Mouse (Mus musculus) forebrain, embryonic 11.5 days (tissue): ENCODE results near the gene 4930522H14Rik. TPM values are rescaled to one million over a fixed set of nuclear protein-coding genes. Genes with fewer than 3 reads are reported as not detected.

Source experiments
- ATAC-seq: fragments of 200-750 bp; cut with Nextera tagmentation; replicated peaks from 2 replicates; pipeline ENCODE4 v1.8.0; 2017; ENCODE audit warnings: moderate TSS enrichment; ENCODE audit not compliant: low FRiP score
- DNase-seq: peaks from one replicate; pipeline ENCODE4 v3.0.0-alpha.2; 2017; ENCODE audit warnings: low spot score
- H3K27ac ChIP-seq: fragments of 300-500 bp; sonication (generic); 2 replicates; pipeline ENCODE4 v1.5.1; 2014; ENCODE audit warnings: low read depth, low read length
- H3K27me3 ChIP-seq: fragments of 300-500 bp; sonication (generic); 2 replicates; pipeline ENCODE4 v1.6.1; 2014; ENCODE audit warnings: mild to moderate bottlenecking, low read length, mixed read lengths; ENCODE audit not compliant: control insufficient read depth, insufficient read depth
- H3K36me3 ChIP-seq: fragments of 300-500 bp; sonication (generic); 2 replicates; pipeline ENCODE4 v1.6.1; 2014; ENCODE audit warnings: mild to moderate bottlenecking, low read length, moderate library complexity, mixed read lengths; ENCODE audit not compliant: control insufficient read depth, insufficient read depth
- H3K4me1 ChIP-seq: fragments of 300-500 bp; sonication (generic); replicated peaks from 2 replicates; pipeline ENCODE4 v1.6.1; 2014; ENCODE audit warnings: low read length, mixed read lengths; ENCODE audit not compliant: control insufficient read depth, insufficient read depth
- H3K4me2 ChIP-seq: fragments of 300-500 bp; sonication (generic); 2 replicates; pipeline ENCODE4 v1.6.1; 2014; ENCODE audit warnings: low read depth, mild to moderate bottlenecking, low read length, moderate library complexity, mixed read lengths; ENCODE audit not compliant: severe bottlenecking
- H3K4me3 ChIP-seq: fragments of 300-500 bp; sonication (generic); 2 replicates; pipeline ENCODE4 v1.5.1; 2014; ENCODE audit warnings: low read depth, low read length
- H3K9ac ChIP-seq: fragments of 300-500 bp; sonication (generic); 2 replicates; pipeline ENCODE4 v1.6.1; 2014; ENCODE audit warnings: low read length
- H3K9me3 ChIP-seq: fragments of 300-500 bp; sonication (generic); 2 replicates; pipeline ENCODE4 v1.6.1; 2016; ENCODE audit warnings: low read length, mixed read lengths; ENCODE audit not compliant: control insufficient read depth
- WGBS: fragments of 180-500 bp; shearing (Covaris S2); extraction: QIAGEN DNeasy Blood & Tissue Kit; methylation state at CpG from one replicate; pipeline ENCODE4 v1.1.7; 2014; 5-methylcytosine and 5-hydroxymethylcytosine counted together
- polyA plus RNA-seq: library from polyadenylated mRNA; unstranded; fragments of >200 nt; fragmentation: Nextera tagmentation; extraction: Ambion mirVana; gene quantifications from 2 replicates; pipeline ENCODE4 v1.2.1, GENCODE M21; 2014

The 4930522H14Rik gene
- polyA plus RNA-seq: not detected in 2 replicates

GRCm38 (mm10) chr4:109531111-109531510 is at the start of gene 4930522H14Rik:
Gene 4930522H14Rik, minus strand, starts transcription at chr4:109531297.
- Histone ChIP-seq H3K36me3 (no peaks in the 10 kb centered on the region), H3K9ac (no peak within 1 kb of the TSS), H3K4me1 (no peaks in the 10 kb centered on the region), H3K4me3 (no peak within 1 kb of the TSS), H3K4me2 (0 out of 2 replicates have a peak within 1 kb of the TSS, but pooled peaks have one; percentile 1), H3K27ac (no peak within 1 kb of the TSS), H3K27me3 (no peaks in the 10 kb centered on the region), H3K9me3 (no peaks in the 10 kb centered on the region)
- DNase-seq (no peak), ATAC-seq (no peak)
- 98% methylated on average over 2 of the region's 2 CpGs for WGBS

- 93% methylated on average over 3 of the region's 3 CpGs for WGBS
- Histone ChIP-seq H3K27me3 (no peaks in the 10 kb centered on the region), H3K4me2 (no peak overlapping the region), H3K4me1 (no peaks in the 10 kb centered on the region), H3K4me3 (no peak overlapping the region), H3K9ac (no peak overlapping the region), H3K9me3 (no peaks in the 10 kb centered on the region), H3K27ac (no peak overlapping the region), H3K36me3 (no peaks in the 10 kb centered on the region)
- DNase-seq (no peak), ATAC-seq (no peak)
Observed at GRCm38 (mm10) chr4:109578356-109578755, 47.3 kb upstream of the 4930522H14Rik start.

GRCm38 (mm10) chr4:109576933-109577332 is 45.8 kb upstream of the 4930522H14Rik start:
- no peaks in the 10 kb centered on the region for H3K27me3 ChIP-seq
- no peak overlapping the region for H3K4me3 ChIP-seq
- WGBS: 77% methylated on average over 5 of the region's 5 CpGs
- no peaks in the 10 kb centered on the region for H3K36me3 ChIP-seq
- DNase-seq (no peak), ATAC-seq (no peak)
- H3K9me3 ChIP-seq: no peaks in the 10 kb centered on the region
- H3K4me1 ChIP-seq: no peaks in the 10 kb centered on the region
- H3K27ac ChIP-seq: no peak overlapping the region
- H3K4me2 ChIP-seq: no peak overlapping the region
- no peak overlapping the region for H3K9ac ChIP-seq

- Histone ChIP-seq H3K36me3 (no peaks in the 10 kb centered on the region), H3K4me1 (no peaks in the 10 kb centered on the region), H3K4me2 (no peak overlapping the region), H3K4me3 (no peak overlapping the region), H3K27me3 (no peaks in the 10 kb centered on the region), H3K9me3 (no peaks in the 10 kb centered on the region), H3K27ac (no peak overlapping the region), H3K9ac (no peak overlapping the region)
- WGBS: 82% methylated on average over 9 of the region's 9 CpGs
- DNase-seq: no peak
- no peak for ATAC-seq
Observed at GRCm38 (mm10) chr4:109574845-109575244, 43.7 kb upstream of the 4930522H14Rik start.

GRCm38 (mm10) chr4:109574331-109574730 is 43.2 kb upstream of the 4930522H14Rik start:
- Histone ChIP-seq H3K27ac (no peak overlapping the region), H3K9ac (no peak overlapping the region), H3K9me3 (no peaks in the 10 kb centered on the region), H3K27me3 (no peaks in the 10 kb centered on the region), H3K4me2 (no peak overlapping the region), H3K36me3 (no peaks in the 10 kb centered on the region), H3K4me3 (no peak overlapping the region), H3K4me1 (no peaks in the 10 kb centered on the region)
- 47% methylated on average over 8 of the region's 8 CpGs for WGBS
- DNase-seq (no peak), ATAC-seq (no peak)

- Histone ChIP-seq H3K4me3 (no peak overlapping the region), H3K9ac (no peak overlapping the region), H3K27me3 (no peaks in the 10 kb centered on the region), H3K4me1 (no peaks in the 10 kb centered on the region), H3K4me2 (no peak overlapping the region), H3K9me3 (no peaks in the 10 kb centered on the region), H3K36me3 (no peaks in the 10 kb centered on the region), H3K27ac (no peak overlapping the region)
- ATAC-seq: no peak
- no peak for DNase-seq
- 89% methylated on average over 1 of the region's 1 CpGs for WGBS
Observed at GRCm38 (mm10) chr4:109572632-109573031, 41.5 kb upstream of the 4930522H14Rik start.

- Histone ChIP-seq H3K4me2 (no peak overlapping the region), H3K4me3 (no peak overlapping the region), H3K36me3 (no peaks in the 10 kb centered on the region), H3K27me3 (no peaks in the 10 kb centered on the region), H3K27ac (no peak overlapping the region), H3K9ac (no peak overlapping the region), H3K9me3 (no peaks in the 10 kb centered on the region), H3K4me1 (no peaks in the 10 kb centered on the region)
- DNase-seq: no peak
- no peak for ATAC-seq
- WGBS: 82% methylated on average over 9 of the region's 9 CpGs
Observed at GRCm38 (mm10) chr4:109569421-109569820, 38.3 kb upstream of the 4930522H14Rik start.

- no peaks in the 10 kb centered on the region for H3K36me3 ChIP-seq
- 75% methylated on average over 10 of the region's 10 CpGs for WGBS
- no peaks in the 10 kb centered on the region for H3K4me1 ChIP-seq
- DNase-seq (no peak), ATAC-seq (no peak)
- no peak overlapping the region for H3K4me3 ChIP-seq
- H3K27me3 ChIP-seq: no peaks in the 10 kb centered on the region
- H3K9me3 ChIP-seq: no peaks in the 10 kb centered on the region
- no peak overlapping the region for H3K4me2 ChIP-seq
- H3K27ac ChIP-seq: no peak overlapping the region
- no peak overlapping the region for H3K9ac ChIP-seq
Observed at GRCm38 (mm10) chr4:109568959-109569358, 37.9 kb upstream of the 4930522H14Rik start.

GRCm38 (mm10) chr4:109564711-109565110 is 33.6 kb upstream of the 4930522H14Rik start:
- no peak overlapping the region for H3K27ac ChIP-seq
- H3K4me2 ChIP-seq: no peak overlapping the region
- no peak for ATAC-seq
- no peak overlapping the region for H3K4me3 ChIP-seq
- 90% methylated on average over 6 of the region's 6 CpGs for WGBS
- H3K27me3 ChIP-seq: no peaks in the 10 kb centered on the region
- no peak overlapping the region for H3K9ac ChIP-seq
- DNase-seq: no peak
- H3K36me3 ChIP-seq: no peaks in the 10 kb centered on the region
- no peaks in the 10 kb centered on the region for H3K9me3 ChIP-seq
- H3K4me1 ChIP-seq: no peaks in the 10 kb centered on the region
